Mouse (Mus musculus) kidney, postnatal 14 days (tissue): ENCODE measurements at regions not wholly inside any gene's neighbourhood (a gene's known extent, or its start where the extent isn't known, plus 50 kb on each side); places are given as distances from the start of the nearest gene placed in this dataset.

Experiments used
- DNase-seq: peaks from one replicate; pipeline ENCODE4 v3.0.0; 2022; ENCODE audit warnings: mixed read lengths

DNA sequence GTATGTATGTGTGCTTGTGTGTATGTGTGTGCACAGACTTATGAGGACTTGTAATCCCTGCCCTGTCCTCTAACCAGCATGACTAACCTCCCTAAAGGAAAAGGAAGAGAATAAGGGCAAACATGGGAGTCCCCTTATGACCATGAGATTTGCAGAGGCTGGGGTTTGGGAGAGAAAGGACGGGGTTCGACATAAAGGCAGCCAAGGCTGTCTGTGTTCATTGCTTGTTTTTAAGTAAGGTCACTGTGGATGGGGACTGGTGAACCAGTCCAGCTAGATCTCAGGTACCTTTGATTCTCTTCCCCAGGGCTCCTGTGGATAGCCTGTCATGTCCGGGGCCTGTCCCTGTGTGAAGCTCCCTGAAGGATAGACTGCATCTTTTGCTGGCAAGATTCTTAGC is 55.6 kb downstream of the Irf2bp2 start:
- DNase-seq, result no peak

DNA sequence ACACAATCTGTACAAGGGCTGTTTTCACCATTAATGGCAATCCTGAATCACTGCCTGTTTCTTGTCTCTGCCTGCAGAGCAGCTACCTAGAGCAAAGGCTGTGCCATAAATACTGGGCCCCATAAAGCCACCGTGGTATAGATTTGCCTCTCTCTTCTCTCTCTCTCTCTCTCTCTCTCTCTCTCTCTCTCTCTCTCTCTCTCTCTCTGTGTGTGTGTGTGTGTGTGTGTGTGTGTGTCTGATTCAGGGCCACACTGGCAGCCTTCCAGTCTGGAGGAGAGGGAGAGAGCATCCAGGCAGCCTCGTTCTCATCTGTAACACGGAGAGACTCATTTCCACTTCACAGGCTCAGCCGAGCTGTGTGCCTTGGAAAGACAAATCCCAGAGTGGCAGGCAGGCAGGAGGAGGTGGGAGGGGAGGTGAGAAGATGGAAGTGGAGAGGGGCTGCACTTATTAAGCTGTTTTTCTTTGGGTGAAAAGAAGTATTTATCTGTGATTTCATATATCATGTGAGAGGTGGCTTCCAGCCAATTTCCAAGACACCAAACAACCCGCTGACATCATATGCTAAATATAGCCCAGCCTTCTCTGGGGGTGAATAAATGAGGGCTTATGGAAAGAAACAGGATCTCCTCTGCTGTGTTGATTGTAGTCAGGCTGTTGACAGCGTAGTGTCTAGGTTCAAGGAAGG is 56.7 kb downstream of the Irf2bp2 start:
- peak; percentile 80 for DNase-seq

DNA sequence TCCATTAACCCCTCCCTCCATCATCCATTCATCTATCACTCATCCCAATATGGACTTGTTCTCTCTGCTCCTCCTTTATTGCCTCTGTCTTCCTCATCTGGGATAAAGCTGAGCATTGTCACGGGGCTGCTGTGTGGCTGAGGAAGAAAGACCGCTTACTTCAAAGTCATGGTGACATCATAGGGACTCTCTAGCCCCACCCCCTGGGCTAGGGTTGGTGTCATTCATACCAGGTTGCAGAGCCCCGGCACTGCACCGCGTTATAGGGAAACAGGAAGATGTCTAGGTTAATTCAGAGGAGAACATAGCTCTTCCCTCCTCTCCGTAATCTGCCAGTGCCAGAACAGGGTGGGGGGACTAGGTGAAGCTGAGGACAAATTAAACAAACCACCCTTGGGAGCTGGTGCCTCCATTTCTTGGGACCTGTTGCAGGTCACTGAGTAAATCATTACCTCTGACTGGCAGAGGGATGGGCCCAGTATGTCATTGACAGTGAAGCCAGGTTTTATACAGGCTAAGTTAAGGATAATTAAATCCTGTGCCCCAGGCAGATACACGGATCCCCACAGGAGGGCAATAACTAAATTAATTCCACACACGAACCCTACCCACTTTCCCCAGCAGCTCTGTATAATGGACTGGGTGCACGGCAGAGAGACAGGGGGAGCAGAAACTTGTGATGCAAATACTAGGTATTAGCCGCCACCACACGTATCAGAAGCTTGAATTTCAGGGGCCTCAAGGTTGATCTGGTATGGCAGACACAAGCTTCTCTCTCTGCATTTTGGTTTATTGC is 57.5 kb downstream of the Irf2bp2 start:
- DNase-seq, result peak; percentile 44

DNA sequence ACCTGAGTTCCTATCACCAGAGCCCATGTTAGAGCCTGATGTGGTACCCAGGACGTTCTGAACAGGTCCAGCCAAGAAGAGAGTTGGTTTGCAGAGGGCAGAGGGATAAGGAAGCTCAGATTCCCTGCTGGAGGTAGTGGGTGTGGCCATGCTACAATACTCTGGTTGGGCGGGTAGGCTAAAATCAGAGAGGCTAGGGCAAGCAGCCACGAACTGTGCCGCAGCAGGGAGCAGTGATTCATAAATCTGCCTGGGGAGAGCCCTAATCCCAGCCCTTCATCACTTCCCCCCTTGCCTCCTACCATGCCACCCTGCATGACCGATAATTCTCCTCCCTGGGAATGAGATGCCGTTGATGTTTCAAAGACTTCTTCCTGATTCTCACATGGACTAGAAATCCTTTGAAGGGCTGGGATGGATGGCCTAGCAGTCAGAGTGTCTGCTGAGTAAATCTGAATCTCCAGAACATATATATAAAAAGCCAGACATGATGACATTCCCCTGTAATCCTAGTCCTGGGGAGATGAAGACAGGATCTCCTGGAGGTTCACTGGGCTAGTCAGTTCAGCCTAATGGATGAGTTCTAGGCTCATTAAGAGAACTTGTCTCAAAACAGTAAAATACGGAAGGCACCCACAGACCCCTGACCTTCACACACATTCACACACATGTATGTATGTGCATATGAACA is 57.6 kb upstream of the Tarbp1 start:
- no peak for DNase-seq

DNA sequence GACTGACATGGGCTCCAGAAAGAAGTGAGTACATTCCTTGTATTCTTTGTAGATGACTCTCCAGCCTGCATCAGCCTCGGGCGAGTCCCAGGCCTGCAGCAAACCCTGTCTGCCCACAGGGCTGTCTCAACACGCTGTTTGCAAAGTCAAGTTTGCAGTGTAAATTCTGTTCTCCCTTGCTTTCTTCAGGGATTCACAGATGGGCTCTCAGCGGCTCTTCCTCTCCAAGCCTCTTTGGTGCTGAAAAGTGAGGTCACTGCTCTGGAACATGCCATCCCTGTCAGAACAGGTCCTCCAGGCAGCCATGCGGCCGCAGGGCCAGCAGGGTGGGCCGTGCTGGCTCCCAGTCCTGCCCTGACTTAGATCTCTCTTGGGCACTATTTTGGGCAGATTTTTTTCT is 56.6 kb upstream of the Tarbp1 start:
- no peak for DNase-seq

DNA sequence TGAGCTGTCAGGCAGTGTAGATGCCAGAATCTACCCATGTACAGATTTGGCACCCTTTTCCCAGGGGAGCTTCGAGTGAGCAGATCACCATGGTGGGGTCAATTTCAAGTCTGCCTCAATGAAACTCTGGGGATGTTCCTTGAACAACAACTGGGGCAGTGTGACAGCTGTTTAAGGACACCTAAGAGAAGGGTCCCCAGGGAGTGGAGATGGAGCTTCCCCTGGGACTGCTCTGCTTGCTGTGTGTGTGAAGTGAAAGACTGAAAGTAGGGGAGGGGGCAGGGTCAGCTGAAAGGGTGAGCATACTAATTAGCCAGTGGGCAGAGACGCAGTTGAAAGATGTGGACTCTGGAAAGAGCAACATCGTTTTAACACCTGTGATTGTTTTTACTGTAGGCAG is 54.5 kb upstream of the Tarbp1 start:
- DNase-seq, result no peak

DNA sequence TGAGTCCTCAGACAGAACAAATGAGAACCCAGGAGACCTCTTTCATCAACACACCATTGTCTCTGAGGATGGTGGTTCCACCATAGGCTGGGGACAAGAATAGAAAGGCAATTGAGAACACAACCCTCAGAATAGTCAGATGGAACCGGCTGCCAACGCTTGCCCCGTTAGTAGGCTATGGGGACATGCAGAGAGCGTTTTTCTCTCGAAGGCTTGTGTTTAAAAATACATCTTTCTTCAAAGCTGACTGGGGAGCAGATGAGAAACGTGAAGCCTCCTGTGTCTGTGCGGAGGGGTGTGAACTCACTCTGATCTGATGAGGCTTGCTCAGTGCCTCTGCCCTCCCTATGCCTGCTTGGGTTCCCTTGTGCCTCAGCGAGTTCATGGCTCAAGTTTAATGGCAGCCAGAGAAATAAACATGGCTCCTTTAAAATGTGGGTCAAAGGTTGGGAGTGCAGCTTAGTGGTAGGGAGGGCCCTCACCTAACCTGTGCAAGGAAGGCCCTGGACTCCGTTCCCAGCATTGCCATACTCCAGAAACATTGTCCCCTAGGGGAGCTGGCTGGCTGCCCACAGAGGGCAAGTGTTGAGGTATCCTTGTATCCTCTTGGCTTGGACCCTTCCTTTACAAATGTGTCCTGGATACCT is 53.7 kb upstream of the Tarbp1 start:
- no peak for DNase-seq

DNA sequence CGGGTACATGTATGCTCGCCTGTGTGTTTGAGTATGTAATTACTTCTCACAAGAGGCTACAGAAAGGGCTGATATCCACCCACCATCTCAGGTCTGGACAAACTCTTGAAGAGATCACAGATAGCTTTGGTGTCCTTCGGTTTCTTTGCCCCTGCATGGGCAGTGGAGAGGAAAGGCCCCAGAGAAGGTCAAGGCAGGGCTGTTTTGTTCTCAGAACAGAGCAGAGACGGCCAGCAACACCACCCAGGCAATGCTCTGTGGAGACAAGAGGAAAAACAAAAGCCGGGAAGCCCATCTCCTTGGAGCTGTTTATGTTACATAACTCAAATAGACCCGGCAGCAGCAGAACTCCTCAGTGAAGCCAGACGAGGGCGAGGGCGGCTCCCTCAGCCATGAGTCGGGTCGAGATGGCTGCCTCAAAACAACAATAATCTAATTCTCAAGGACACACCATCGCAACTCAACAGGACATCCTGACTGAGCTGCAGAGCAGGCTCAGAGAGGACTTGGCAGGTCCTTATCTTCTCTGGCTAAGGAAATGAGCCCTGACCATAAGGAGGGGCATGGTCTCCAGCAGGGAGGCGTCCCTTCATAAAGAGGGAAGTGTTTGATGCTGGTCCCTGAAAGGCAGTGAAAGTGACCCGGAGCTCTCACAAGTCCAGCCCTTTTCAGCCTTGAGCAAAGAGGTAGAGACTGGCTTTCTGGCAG is 52.2 kb upstream of the Tarbp1 start:
- peak; percentile 76 for DNase-seq

DNA sequence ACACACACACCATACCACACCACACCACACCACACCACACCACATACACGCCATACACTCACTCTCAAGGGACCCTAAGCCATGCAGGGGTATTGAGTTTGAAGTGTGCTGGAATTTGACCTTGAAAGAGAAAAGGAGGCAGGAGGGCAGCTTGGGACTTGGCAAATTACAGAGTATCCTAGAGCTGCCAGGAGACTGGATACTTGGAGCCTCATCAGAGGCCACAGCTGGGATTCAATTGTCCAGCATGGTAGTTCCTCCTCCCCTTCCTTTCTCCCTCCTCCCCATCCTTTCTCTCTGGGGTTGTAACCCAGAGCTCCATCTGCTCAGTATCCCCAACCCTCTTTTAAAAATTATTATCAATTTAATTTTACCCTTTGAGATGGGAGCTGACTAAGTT is 50.7 kb upstream of the Tarbp1 start:
- peak; percentile 37 for DNase-seq
